Mouse (Mus musculus): ENCODE data around the gene Btbd8.
A peak's percentile ranks its signal among the peaks of the same experiment; 100 is the strongest.

Gene Btbd8

GRCm38 (mm10) chr5:107521386-107521785, 83.6 kb downstream of the Btbd8 start:
- no peak for DNase-seq

GRCm38 (mm10) chr5:107521897-107522296, 84.1 kb downstream of the Btbd8 start:
- DNase-seq: peak; percentile 31 to 65

GRCm38 (mm10) chr5:107524281-107524680, 86.5 kb downstream of the Btbd8 start:
- DNase-seq: no peak

- no peak for DNase-seq
These were observed 91.1 kb downstream of the Btbd8 start for GRCm38 (mm10) chr5:107528856-107529255.

GRCm38 (mm10) chr5:107533590-107533989, 95.8 kb downstream of the Btbd8 start:
- no peak for DNase-seq

GRCm38 (mm10) chr5:107534581-107534980, 96.8 kb downstream of the Btbd8 start, which contains the start of gene 1700028K03Rik:
TSS of gene 1700028K03Rik (plus strand) at chr5:107534709.
- DNase-seq: no peak

GRCm38 (mm10) chr5:107541696-107542095, 103.9 kb downstream of the Btbd8 start:
- no peak for DNase-seq

- no peak for DNase-seq
These were observed 108.1 kb downstream of the Btbd8 start for GRCm38 (mm10) chr5:107545927-107546326.

GRCm38 (mm10) chr5:107547955-107548354, 110.2 kb downstream of the Btbd8 start:
- no peak for DNase-seq

- DNase-seq: no peak
These were observed 110.6 kb downstream of the Btbd8 start for GRCm38 (mm10) chr5:107548444-107548843.

- DNase-seq: no peak
These were observed 116.5 kb downstream of the Btbd8 start for GRCm38 (mm10) chr5:107554336-107554735.

- no peak for DNase-seq
These were observed 119.2 kb downstream of the Btbd8 start for GRCm38 (mm10) chr5:107556969-107557368.

Measured in kidney, postnatal 25 days (tissue).